Mouse (Mus musculus): ENCODE data around the gene Washc4. TPM values are rescaled to one million over a fixed set of nuclear protein-coding genes. Genes with fewer than 3 reads are reported as not detected.

The Washc4 gene
- polyA plus RNA-seq, 1 experiment = 4.5 TPM

GRCm38 (mm10) chr10:83539311-83539980, 4.1 kb upstream of the Washc4 start:
- Histone ChIP-seq H3K79me2 (ENCODE audit: control insufficient read depth, insufficient read depth) (peaks cover 7% of the 10 kb centered on the region), H3K27me3 (ENCODE audit: control insufficient read depth, insufficient read depth, insufficient read length) (no peaks in the 10 kb centered on the region), H3K36me3 (ENCODE audit: control insufficient read depth, insufficient read depth) (no peaks in the 10 kb centered on the region), H3K79me3 (ENCODE audit: low read depth) (peaks cover 5% of the 10 kb centered on the region), H3K4me3 (ENCODE audit: insufficient read depth, poor library complexity, severe bottlenecking) (no peak overlapping the region), H3ac (ENCODE audit: control insufficient read depth, insufficient read length, low read depth) (no peak overlapping the region)
- TF ChIP-seq CEBPB (IDR thresholded peaks at IDR 0.05; ENCODE audit: low read depth) = no peak
- TF ChIP-seq USF1 (IDR thresholded peaks at IDR 0.05; ENCODE audit: low read depth) = no peak
- TF ChIP-seq FOSL1 (IDR thresholded peaks at IDR 0.05; ENCODE audit: insufficient read depth, low read length, poor library complexity, severe bottlenecking) = no peak
- TF ChIP-seq MAX (IDR thresholded peaks at IDR 0.05) = no peak
- no peak for TF ChIP-seq MYOG (IDR thresholded peaks at IDR 0.05; ENCODE audit: control insufficient read depth, extremely low read depth, insufficient read length)
- TF ChIP-seq CTCF (IDR thresholded peaks at IDR 0.05; ENCODE audit: control insufficient read depth, insufficient read depth, insufficient read length) = no peak
- no peak for TF ChIP-seq MYOD1 (IDR thresholded peaks at IDR 0.05; ENCODE audit: control insufficient read depth, insufficient read length, low read depth)

GRCm38 (mm10) chr10:83540092-83540491, 3.5 kb upstream of the Washc4 start:
- Histone ChIP-seq H3K27me3 (ENCODE audit: control insufficient read depth, insufficient read depth, insufficient read length) (no peaks in the 10 kb centered on the region), H3K79me2 (ENCODE audit: control insufficient read depth, insufficient read depth) (peaks cover 14% of the 10 kb centered on the region)

GRCm38 (mm10) chr10:83542241-83542640, 1.3 kb upstream of the Washc4 start:
- Histone ChIP-seq H3K36me3 (ENCODE audit: control insufficient read depth, insufficient read depth) (peaks cover 8% of the 10 kb centered on the region), H3K4me3 (ENCODE audit: insufficient read depth, poor library complexity, severe bottlenecking) (no peak overlapping the region), H3K79me3 (ENCODE audit: low read depth) (peaks cover 27% of the 10 kb centered on the region), H3K79me2 (ENCODE audit: control insufficient read depth, insufficient read depth) (peaks cover 35% of the 10 kb centered on the region), H3K27me3 (ENCODE audit: control insufficient read depth, insufficient read depth, insufficient read length) (no peaks in the 10 kb centered on the region), H3ac (ENCODE audit: control insufficient read depth, insufficient read length, low read depth) (no peak overlapping the region)
- TF ChIP-seq MYOD1 (IDR thresholded peaks at IDR 0.05; ENCODE audit: control insufficient read depth, insufficient read length, low read depth) (no peak), MYOG (IDR thresholded peaks at IDR 0.05; ENCODE audit: control insufficient read depth, extremely low read depth, insufficient read length) (no peak), USF1 (IDR thresholded peaks at IDR 0.05; ENCODE audit: low read depth) (peak; percentile 58)

More at GRCm38 (mm10) chr10:83540092-83540491, 3.5 kb upstream of the Washc4 start:
- no peak overlapping the region for H3ac ChIP-seq (ENCODE audit: control insufficient read depth, insufficient read length, low read depth)
- TF ChIP-seq USF1 (IDR thresholded peaks at IDR 0.05; ENCODE audit: low read depth) = no peak
- TF ChIP-seq FOSL1 (IDR thresholded peaks at IDR 0.05; ENCODE audit: insufficient read depth, low read length, poor library complexity, severe bottlenecking) = no peak
- no peak for TF ChIP-seq MYOD1 (IDR thresholded peaks at IDR 0.05; ENCODE audit: control insufficient read depth, insufficient read length, low read depth)
- H3K79me3 ChIP-seq (ENCODE audit: low read depth) = peaks cover 11% of the 10 kb centered on the region
- H3K36me3 ChIP-seq (ENCODE audit: control insufficient read depth, insufficient read depth) = no peaks in the 10 kb centered on the region
- H3K4me3 ChIP-seq (ENCODE audit: insufficient read depth, poor library complexity, severe bottlenecking) = no peak overlapping the region

- TF ChIP-seq USF1 (IDR thresholded peaks at IDR 0.05; ENCODE audit: low read depth) (no peak), MAX (IDR thresholded peaks at IDR 0.05) (no peak), MYOD1 (IDR thresholded peaks at IDR 0.05; ENCODE audit: control insufficient read depth, insufficient read length, low read depth) (no peak), CEBPB (IDR thresholded peaks at IDR 0.05; ENCODE audit: low read depth) (no peak), CTCF (IDR thresholded peaks at IDR 0.05; ENCODE audit: control insufficient read depth, insufficient read depth, insufficient read length) (no peak), MYOG (IDR thresholded peaks at IDR 0.05; ENCODE audit: control insufficient read depth, extremely low read depth, insufficient read length) (no peak), FOSL1 (IDR thresholded peaks at IDR 0.05; ENCODE audit: insufficient read depth, low read length, poor library complexity, severe bottlenecking) (no peak)
- Histone ChIP-seq H3K36me3 (ENCODE audit: control insufficient read depth, insufficient read depth) (peaks cover 27% of the 10 kb centered on the region), H3K27me3 (ENCODE audit: control insufficient read depth, insufficient read depth, insufficient read length) (no peaks in the 10 kb centered on the region), H3K79me2 (ENCODE audit: control insufficient read depth, insufficient read depth) (peaks cover 54% of the 10 kb centered on the region), H3K4me3 (ENCODE audit: insufficient read depth, poor library complexity, severe bottlenecking) (peak overlapping the region; percentile 65), H3ac (ENCODE audit: control insufficient read depth, insufficient read length, low read depth) (peak overlapping the region; percentile 87), H3K79me3 (ENCODE audit: low read depth) (peaks cover 39% of the 10 kb centered on the region)
Measured at GRCm38 (mm10) chr10:83544103-83544479, 539 bp downstream of the Washc4 start.

GRCm38 (mm10) chr10:83545341-83545740, 1.8 kb downstream of the Washc4 start:
- peaks cover 62% of the 10 kb centered on the region for H3K79me2 ChIP-seq (ENCODE audit: control insufficient read depth, insufficient read depth)
- no peak overlapping the region for H3ac ChIP-seq (ENCODE audit: control insufficient read depth, insufficient read length, low read depth)
- no peaks in the 10 kb centered on the region for H3K27me3 ChIP-seq (ENCODE audit: control insufficient read depth, insufficient read depth, insufficient read length)
- H3K36me3 ChIP-seq (ENCODE audit: control insufficient read depth, insufficient read depth) = peaks cover 39% of the 10 kb centered on the region
- TF ChIP-seq MYOD1 (IDR thresholded peaks at IDR 0.05; ENCODE audit: control insufficient read depth, insufficient read length, low read depth) (no peak), CTCF (IDR thresholded peaks at IDR 0.05; ENCODE audit: control insufficient read depth, insufficient read depth, insufficient read length) (no peak), FOSL1 (IDR thresholded peaks at IDR 0.05; ENCODE audit: insufficient read depth, low read length, poor library complexity, severe bottlenecking) (no peak), MYOG (IDR thresholded peaks at IDR 0.05; ENCODE audit: control insufficient read depth, extremely low read depth, insufficient read length) (no peak), USF1 (IDR thresholded peaks at IDR 0.05; ENCODE audit: low read depth) (no peak), MAX (IDR thresholded peaks at IDR 0.05) (no peak), CEBPB (IDR thresholded peaks at IDR 0.05; ENCODE audit: low read depth) (no peak)
- H3K4me3 ChIP-seq (ENCODE audit: insufficient read depth, poor library complexity, severe bottlenecking) = no peak overlapping the region
- H3K79me3 ChIP-seq (ENCODE audit: low read depth) = peaks cover 46% of the 10 kb centered on the region

- Histone ChIP-seq H3K79me2 (ENCODE audit: control insufficient read depth, insufficient read depth) (no peaks in the 10 kb centered on the region), H3ac (ENCODE audit: control insufficient read depth, insufficient read length, low read depth) (no peak overlapping the region), H3K36me3 (ENCODE audit: control insufficient read depth, insufficient read depth) (peaks cover 92% of the 10 kb centered on the region), H3K79me3 (ENCODE audit: low read depth) (no peaks in the 10 kb centered on the region), H3K27me3 (ENCODE audit: control insufficient read depth, insufficient read depth, insufficient read length) (no peaks in the 10 kb centered on the region), H3K4me3 (ENCODE audit: insufficient read depth, poor library complexity, severe bottlenecking) (no peak overlapping the region)
- TF ChIP-seq MYOG (IDR thresholded peaks at IDR 0.05; ENCODE audit: control insufficient read depth, extremely low read depth, insufficient read length) (no peak), CEBPB (IDR thresholded peaks at IDR 0.05; ENCODE audit: low read depth) (no peak), FOSL1 (IDR thresholded peaks at IDR 0.05; ENCODE audit: insufficient read depth, low read length, poor library complexity, severe bottlenecking) (no peak), USF1 (IDR thresholded peaks at IDR 0.05; ENCODE audit: low read depth) (no peak), MYOD1 (IDR thresholded peaks at IDR 0.05; ENCODE audit: control insufficient read depth, insufficient read length, low read depth) (no peak), MAX (IDR thresholded peaks at IDR 0.05) (no peak), CTCF (IDR thresholded peaks at IDR 0.05; ENCODE audit: control insufficient read depth, insufficient read depth, insufficient read length) (no peak)
Measured at GRCm38 (mm10) chr10:83563005-83563404, 19.5 kb downstream of the Washc4 start.
